Mouse (Mus musculus) bone marrow, adult 2 months (tissue): ENCODE results near the gene Krtap1-5. TPM values are rescaled to one million over a fixed set of nuclear protein-coding genes. Genes with fewer than 3 reads are reported as not detected.

Experiments used
- H3K27ac ChIP-seq: fragments of 200-500 bp; 2 replicates; pipeline ENCODE4 v1.5.1; 2012; ENCODE audit warnings: low read depth, mild to moderate bottlenecking, control low read depth, inconsistent platforms, low read length; ENCODE audit not compliant: control insufficient read depth, poor library complexity, insufficient read depth
- H3K4me1 ChIP-seq: fragments of 200-500 bp; 2 replicates; pipeline ENCODE4 v1.6.1; 2011; ENCODE audit warnings: low read length; ENCODE audit not compliant: control insufficient read depth, insufficient read depth
- H3K4me3 ChIP-seq: fragments of 200-500 bp; replicated peaks from 2 replicates; pipeline ENCODE3; 2011; ENCODE audit warnings: mild to moderate bottlenecking, low read depth, low read length, control low read depth; ENCODE audit not compliant: control insufficient read depth
- CTCF ChIP-seq: fragments of 200-500 bp; IDR thresholded peaks from 2 replicates; pipeline ENCODE4 v1.5.1; 2011; ENCODE audit warnings: low read length, control low read depth; ENCODE audit not compliant: control insufficient read depth, insufficient read depth
- POLR2A ChIP-seq: fragments of 200-500 bp; IDR thresholded peaks from 2 replicates; pipeline ENCODE4 v1.6.1; 2011; ENCODE audit warnings: low read depth, mild to moderate bottlenecking, control low read depth, low read length, borderline replicate concordance; ENCODE audit not compliant: control insufficient read depth
- WGBS: fragments of 180-500 bp; shearing (Covaris S2); methylation state at CpG from one replicate; pipeline ENCODE4 v1.1.7; 2018; 5-methylcytosine and 5-hydroxymethylcytosine counted together
- polyA plus RNA-seq: library from polyadenylated mRNA; stranded (reverse); fragments of >200 nt; gene quantifications from 2 replicates; pipeline ENCODE4 v1.2.4, GENCODE M21; 2011; ENCODE audit warnings: low replicate concordance; ENCODE audit not compliant: missing spikeins, insufficient read depth, insufficient read length

Krtap1-5 gene
- polyA plus RNA-seq, 1 experiment: 1.5 TPM

DNA sequence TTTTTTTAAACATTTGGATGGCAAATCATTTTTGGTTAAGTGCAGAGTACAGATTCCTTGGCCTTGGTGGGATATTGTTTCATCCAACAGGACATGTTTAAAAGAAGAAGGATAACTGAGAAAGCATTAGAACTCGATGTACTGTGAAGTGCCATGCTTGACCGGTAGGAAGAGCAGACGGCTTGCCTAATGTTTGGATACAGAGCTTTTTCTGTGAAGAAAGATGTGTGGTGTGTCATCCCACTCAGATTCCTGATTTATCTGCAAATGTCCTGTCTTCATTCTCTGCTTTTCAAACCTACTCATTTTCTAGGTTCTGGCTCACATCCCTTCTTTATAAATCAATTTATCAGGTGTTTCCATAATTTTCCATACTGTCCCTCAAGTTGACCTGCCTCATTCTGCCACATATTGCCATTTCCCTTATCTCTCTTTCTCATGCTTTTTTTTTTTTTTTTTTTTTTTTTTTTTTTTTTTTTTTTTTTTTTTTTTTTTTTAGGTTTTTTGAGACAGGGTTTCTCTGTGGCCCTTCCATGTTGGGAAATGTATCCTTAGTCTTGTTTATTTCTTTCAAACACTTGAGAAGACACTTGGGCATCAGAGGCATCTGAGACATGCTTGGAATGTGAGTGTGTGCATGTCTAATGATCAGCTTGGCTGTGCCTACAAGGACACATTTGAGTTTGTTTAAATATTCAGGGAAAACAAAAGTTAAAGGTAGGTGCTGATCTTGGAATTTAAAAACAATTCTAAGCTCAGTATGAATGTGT is 22.7 kb downstream of the Krtap1-5 start:
- WGBS: 89% methylated on average over 3 of the region's 3 CpGs
- Histone ChIP-seq H3K27ac (no peak overlapping the region), H3K4me3 (no peak overlapping the region), H3K4me1 (no peaks in the 10 kb centered on the region)
- TF ChIP-seq POLR2A: no peak
- no peak for TF ChIP-seq CTCF

DNA sequence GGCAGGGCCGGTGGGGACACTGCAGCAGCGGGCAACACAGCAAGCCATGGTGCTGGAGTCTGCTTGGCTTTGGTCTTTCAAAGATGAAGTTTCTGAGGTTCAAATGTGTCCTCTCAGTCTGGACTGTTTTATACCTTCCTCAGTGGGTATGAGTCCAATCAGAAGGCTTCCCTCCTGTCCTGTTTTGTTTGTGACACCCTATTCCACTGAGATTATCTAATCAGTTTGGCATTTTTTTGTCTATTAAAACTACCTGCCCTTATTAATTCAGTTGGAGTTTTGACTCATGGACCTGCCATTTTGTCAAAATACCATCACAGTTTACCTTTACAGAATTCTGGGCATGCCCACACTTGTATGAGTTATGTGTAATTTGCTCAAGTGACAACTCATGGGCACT is 24.1 kb downstream of the Krtap1-5 start, which contains the start of gene Krtap3-2:
Krtap3-2 (minus strand) TSS at position 101 of the 400 bp plus-strand sequence.
- 52% methylated on average over 2 of the region's 2 CpGs for WGBS
- H3K27ac ChIP-seq: no peak within 1 kb of the TSS
- no peaks in the 10 kb centered on the region for H3K4me1 ChIP-seq
- H3K4me3 ChIP-seq: no peak within 1 kb of the TSS
- TF ChIP-seq CTCF (no peak), POLR2A (no peak)

DNA sequence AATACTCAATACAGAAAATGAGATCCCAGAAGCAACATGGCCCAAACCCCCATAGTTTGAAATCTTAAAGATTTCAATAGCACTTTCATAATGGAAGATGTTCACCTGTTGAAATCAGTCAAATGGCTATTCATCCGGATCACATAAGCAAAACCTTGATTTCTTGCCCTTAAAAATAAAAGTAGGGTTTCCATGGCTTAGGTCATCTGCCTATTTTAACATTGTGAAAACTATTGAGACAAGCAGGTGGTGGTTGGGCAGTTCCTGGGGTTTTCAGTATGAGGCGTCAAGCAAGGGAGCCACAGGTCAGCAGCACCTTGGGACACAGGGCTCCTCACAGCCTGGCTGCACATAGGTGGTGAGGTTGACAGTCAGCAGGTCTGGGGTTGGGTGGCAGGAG is 24.6 kb downstream of the Krtap1-5 start:
- H3K4me1 ChIP-seq: no peaks in the 10 kb centered on the region
- TF ChIP-seq CTCF (no peak), POLR2A (no peak)
- H3K4me3 ChIP-seq: no peak overlapping the region
- WGBS: 77% methylated on average over 2 of the region's 2 CpGs
- no peak overlapping the region for H3K27ac ChIP-seq

DNA sequence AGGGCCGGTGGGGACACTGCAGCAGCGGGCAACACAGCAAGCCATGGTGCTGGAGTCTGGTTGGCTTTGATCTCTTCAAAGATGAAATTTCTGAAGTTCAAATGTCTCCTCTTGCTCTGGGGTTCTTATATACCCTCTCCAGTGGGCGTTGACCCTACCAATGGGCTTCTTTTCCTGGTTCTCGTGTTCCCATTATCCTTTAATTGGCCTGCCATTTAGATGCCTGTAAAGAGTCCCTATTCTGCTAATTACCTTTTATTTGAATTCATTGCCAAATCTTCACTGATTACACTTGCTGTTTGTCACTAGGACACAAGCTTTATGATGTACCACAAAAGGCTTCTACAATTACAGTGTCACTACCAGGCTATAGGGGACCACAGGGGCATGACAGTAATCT is 30.1 kb downstream of the Krtap1-5 start, which contains the start of gene Krtap3-3:
Krtap3-3 (minus strand) TSS at position 101 of the 400 bp plus-strand sequence.
- 48% methylated on average over 4 of the region's 4 CpGs for WGBS
- TF ChIP-seq CTCF (no peak), POLR2A (no peak)
- H3K4me1 ChIP-seq: no peaks in the 10 kb centered on the region
- no peak within 1 kb of the TSS for H3K4me3 ChIP-seq
- H3K27ac ChIP-seq: no peak within 1 kb of the TSS

DNA sequence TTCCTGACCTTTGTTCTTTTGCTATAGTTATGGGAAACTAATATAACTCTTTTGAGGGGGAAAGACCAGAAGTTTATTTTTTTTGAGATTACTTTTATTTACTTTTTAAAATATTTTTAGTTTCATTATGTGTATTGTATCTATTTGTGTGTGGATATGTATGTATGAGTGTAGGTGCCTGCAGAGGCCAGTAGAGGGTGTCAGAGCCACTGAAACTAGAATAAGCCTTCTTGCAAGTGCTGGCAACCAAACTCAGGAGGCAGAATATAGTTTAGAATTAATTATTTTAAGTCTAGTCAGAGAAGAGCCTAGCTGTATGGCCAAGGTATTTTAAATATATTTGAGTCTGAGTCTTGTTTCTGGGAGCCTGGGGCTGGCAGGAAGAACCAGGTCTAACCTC is 32.9 kb downstream of the Krtap1-5 start:
- H3K27ac ChIP-seq: no peak overlapping the region
- TF ChIP-seq CTCF: no peak
- TF ChIP-seq POLR2A: no peak

DNA sequence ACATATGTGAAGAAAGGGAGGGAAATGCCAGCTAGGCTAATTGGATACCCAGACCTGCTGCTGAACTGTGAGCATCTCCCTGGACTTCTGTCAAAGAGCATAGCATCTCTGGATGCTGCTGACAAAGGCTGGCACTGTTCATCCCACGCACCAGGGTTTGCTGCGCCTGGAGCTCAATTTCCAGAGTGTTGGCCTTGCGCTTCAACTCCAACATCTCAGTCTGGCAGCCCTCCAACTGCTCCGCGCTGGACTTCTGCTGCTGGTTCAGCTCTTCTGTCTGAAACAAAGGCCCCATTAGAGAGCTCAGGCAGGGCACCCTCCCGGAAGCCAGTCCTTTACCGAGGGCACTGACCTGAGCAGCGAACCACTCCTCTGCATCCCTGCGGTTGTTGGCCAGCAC is 41.1 kb downstream of the Krtap1-5 start:
- 80% methylated on average over 9 of the region's 9 CpGs for WGBS
- TF ChIP-seq CTCF (no peak), POLR2A (no peak)
- Histone ChIP-seq H3K4me1 (no peaks in the 10 kb centered on the region), H3K4me3 (no peak overlapping the region), H3K27ac (no peak overlapping the region)

More for the DNA sequence above, 32.9 kb downstream of the Krtap1-5 start:
- Histone ChIP-seq H3K4me1 (no peaks in the 10 kb centered on the region), H3K4me3 (no peak overlapping the region)

Other genes starting within 250 kb of the Krtap1-5 start
- gene Krt26, start 243.1 kb downstream of the Krtap1-5 start, polyA plus RNA-seq: not detected in 2 replicates
- 2.6 TPM in 1 of 2 replicates, not detected in the other for gene Krt27, start 229.9 kb downstream of the Krtap1-5 start, polyA plus RNA-seq
- not detected in 2 replicates for gene Krt28, start 206.1 kb downstream of the Krtap1-5 start, polyA plus RNA-seq
- not detected in 2 replicates for gene Krt10, start 191.7 kb downstream of the Krtap1-5 start, polyA plus RNA-seq
- not detected in 2 replicates for gene Krt12, start 158.8 kb downstream of the Krtap1-5 start, polyA plus RNA-seq
- gene Krt20, start 142.9 kb downstream of the Krtap1-5 start, polyA plus RNA-seq: not detected in 2 replicates
- not detected in 2 replicates for gene Krt23, start 87.9 kb downstream of the Krtap1-5 start, polyA plus RNA-seq
- not detected in 2 replicates for gene Krt39, start 59.7 kb downstream of the Krtap1-5 start, polyA plus RNA-seq
- not detected in 2 replicates for gene Krt40, start 37.9 kb downstream of the Krtap1-5 start, polyA plus RNA-seq
- not detected in 2 replicates for gene Krtap3-3, start 30.2 kb downstream of the Krtap1-5 start, polyA plus RNA-seq
- not detected in 2 replicates for gene Krtap3-2, start 24.2 kb downstream of the Krtap1-5 start, polyA plus RNA-seq
- not detected in 2 replicates for gene Gm11939, start 21.6 kb downstream of the Krtap1-5 start, polyA plus RNA-seq
- gene Krtap3-1, start 14.4 kb downstream of the Krtap1-5 start, polyA plus RNA-seq: not detected in 2 replicates
- gene Krtap1-4, start 2.6 kb upstream of the Krtap1-5 start, polyA plus RNA-seq: not detected in 2 replicates
- gene Krtap1-3, start 10.3 kb upstream of the Krtap1-5 start, polyA plus RNA-seq: not detected in 2 replicates
- gene Krtap9-3, start 17.1 kb upstream of the Krtap1-5 start, polyA plus RNA-seq: not detected in 2 replicates
- gene Gm11938, start 22.3 kb upstream of the Krtap1-5 start, polyA plus RNA-seq: not detected in 2 replicates
- gene Gm11937, start 29.2 kb upstream of the Krtap1-5 start, polyA plus RNA-seq: not detected in 2 replicates
- gene Krtap2-4, start 33.8 kb upstream of the Krtap1-5 start, polyA plus RNA-seq: not detected in 2 replicates
- gene Gm11562, start 39.4 kb upstream of the Krtap1-5 start, polyA plus RNA-seq: not detected in 2 replicates
- not detected in 2 replicates for gene Krtap4-1, start 47.2 kb upstream of the Krtap1-5 start, polyA plus RNA-seq
- not detected in 2 replicates for gene Krtap4-2, start 54.1 kb upstream of the Krtap1-5 start, polyA plus RNA-seq
- gene Krtap4-7, start 63.1 kb upstream of the Krtap1-5 start, polyA plus RNA-seq: not detected in 2 replicates
- gene Gm11555, start 69.2 kb upstream of the Krtap1-5 start, polyA plus RNA-seq: not detected in 2 replicates
- gene Gm11563, start 77.9 kb upstream of the Krtap1-5 start, polyA plus RNA-seq: not detected in 2 replicates
- not detected in 2 replicates for gene Krtap4-6, start 84.9 kb upstream of the Krtap1-5 start, polyA plus RNA-seq
- gene Gm14190, start 109.7 kb upstream of the Krtap1-5 start, polyA plus RNA-seq: not detected in 2 replicates
- not detected in 2 replicates for gene Gm14180, start 153.3 kb upstream of the Krtap1-5 start, polyA plus RNA-seq
- not detected in 2 replicates for gene Gm11595, start 191.9 kb upstream of the Krtap1-5 start, polyA plus RNA-seq
- gene Krtap4-8, start 199.7 kb upstream of the Krtap1-5 start, polyA plus RNA-seq: not detected in 2 replicates
- gene Krtap4-9, start 204.2 kb upstream of the Krtap1-5 start, polyA plus RNA-seq: not detected in 2 replicates
- gene Gm11596, start 212.5 kb upstream of the Krtap1-5 start, polyA plus RNA-seq: not detected in 2 replicates
- not detected in 2 replicates for gene Gm11569, start 217.9 kb upstream of the Krtap1-5 start, polyA plus RNA-seq
- gene Gm11554, start 223.4 kb upstream of the Krtap1-5 start, polyA plus RNA-seq: not detected in 2 replicates
- gene Krtap4-13, start 228.9 kb upstream of the Krtap1-5 start, polyA plus RNA-seq: not detected in 2 replicates
- not detected in 2 replicates for gene Gm11564, start 234.7 kb upstream of the Krtap1-5 start, polyA plus RNA-seq